Mouse (Mus musculus) lung, embryonic 15.5 days (tissue): ENCODE measurements at regions not wholly inside any gene's neighbourhood (a gene's known extent, or its start where the extent isn't known, plus 50 kb on each side); places are given as distances from the start of the nearest gene placed in this dataset.

Experiments used
- ATAC-seq: fragments of 200-750 bp; cut with Nextera tagmentation; 2 replicates; pipeline ENCODE4 v1.8.0; 2017; ENCODE audit warnings: moderate number of reproducible peaks, borderline replicate concordance; ENCODE audit not compliant: low FRiP score, low TSS enrichment; ENCODE audit errors: extremely low read depth
- H3K27ac ChIP-seq: fragments of 300-500 bp; sonication (generic); 2 replicates; pipeline ENCODE4 v1.5.1; 2015; ENCODE audit warnings: moderate library complexity, mild to moderate bottlenecking, inconsistent platforms
- H3K27me3 ChIP-seq: fragments of 300-500 bp; sonication (generic); 2 replicates; pipeline ENCODE4 v1.6.1; 2015; ENCODE audit warnings: inconsistent platforms
- H3K36me3 ChIP-seq: fragments of 300-500 bp; sonication (generic); 2 replicates; pipeline ENCODE4 v1.6.1; 2015; ENCODE audit warnings: inconsistent platforms
- H3K4me1 ChIP-seq: fragments of 300-500 bp; sonication (generic); 2 replicates; pipeline ENCODE4 v1.6.1; 2015; ENCODE audit warnings: inconsistent platforms
- H3K4me2 ChIP-seq: fragments of 300-500 bp; sonication (generic); 2 replicates; pipeline ENCODE4 v1.6.1; 2015; ENCODE audit warnings: inconsistent platforms, mild to moderate bottlenecking, moderate library complexity
- H3K4me3 ChIP-seq: fragments of 300-500 bp; sonication (generic); 2 replicates; pipeline ENCODE4 v1.5.1; 2015; ENCODE audit warnings: mild to moderate bottlenecking, inconsistent platforms
- H3K9ac ChIP-seq: fragments of 300-500 bp; sonication (generic); 2 replicates; pipeline ENCODE4 v1.6.1; 2015; ENCODE audit warnings: inconsistent platforms
- H3K9me3 ChIP-seq: fragments of 300-500 bp; sonication (generic); 2 replicates; pipeline ENCODE4 v1.6.1; 2016; ENCODE audit warnings: inconsistent platforms
- WGBS: fragments of 180-500 bp; shearing (Covaris S2); methylation state at CpG from one replicate; pipeline ENCODE4 v1.1.7; 2015; 5-methylcytosine and 5-hydroxymethylcytosine counted together

- WGBS = 26% methylated on average over 9 of the region's 9 CpGs
- 0 out of 2 replicates have a peak, but pooled peaks cover 2% of the 10 kb centered on the region for H3K27me3 ChIP-seq
Measured at GRCm38 (mm10) chr6:127359391-127359874, 87.2 kb upstream of the Parp11 start.

DNA sequence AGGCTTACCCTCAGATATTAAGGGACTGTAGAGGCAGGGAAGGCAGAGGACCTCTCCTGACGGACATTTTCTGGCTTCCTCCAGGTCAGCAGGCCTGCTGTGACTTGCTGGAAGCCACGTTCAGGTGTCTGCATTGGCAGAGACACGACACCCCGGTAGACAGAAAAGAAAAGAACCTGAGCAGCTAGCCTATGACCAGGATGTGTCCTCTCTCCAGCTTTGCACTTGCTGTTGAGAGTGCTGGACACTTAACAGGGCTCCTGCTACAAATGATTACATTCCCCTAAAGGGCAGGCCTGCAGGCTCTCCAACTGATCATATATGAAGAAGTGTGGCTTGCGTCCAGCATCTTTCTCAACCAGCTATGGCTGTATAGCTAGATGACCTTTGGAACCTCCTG, 84.5 kb upstream of the Parp11 start:
- Histone ChIP-seq H3K27me3 (0 out of 2 replicates have a peak, but pooled peaks cover 2% of the 10 kb centered on the region), H3K27ac (no peak overlapping the region), H3K9me3 (no peaks in the 10 kb centered on the region), H3K9ac (no peak overlapping the region), H3K4me1 (0 out of 2 replicates have a peak, but pooled peaks cover 6% of the 10 kb centered on the region), H3K4me2 (no peak overlapping the region), H3K36me3 (no peaks in the 10 kb centered on the region), H3K4me3 (no peak overlapping the region)
- WGBS = 84% methylated on average over 5 of the region's 5 CpGs
- ATAC-seq = no peak

More at GRCm38 (mm10) chr6:127359391-127359874, 87.2 kb upstream of the Parp11 start:
- peak overlapping the region; percentile 9; the same call in 1 of the 2 replicates for H3K27ac ChIP-seq
- no peaks in the 10 kb centered on the region for H3K36me3 ChIP-seq
- peak; percentile 69; the same call in 1 of the 2 replicates for ATAC-seq
- no peak overlapping the region for H3K9ac ChIP-seq
- H3K4me3 ChIP-seq = no peak overlapping the region
- H3K9me3 ChIP-seq = no peaks in the 10 kb centered on the region
- H3K4me2 ChIP-seq = no peak overlapping the region
- 0 out of 2 replicates have a peak, but pooled peaks cover 6% of the 10 kb centered on the region for H3K4me1 ChIP-seq

GRCm38 (mm10) chr6:127362966-127363752, 83.5 kb upstream of the Parp11 start:
- ATAC-seq = no peak; the same call in 1 of the 2 replicates
- H3K9ac ChIP-seq = no peak overlapping the region
- no peak overlapping the region for H3K4me3 ChIP-seq
- H3K27ac ChIP-seq = no peak overlapping the region
- H3K27me3 ChIP-seq = 0 out of 2 replicates have a peak, but pooled peaks cover 2% of the 10 kb centered on the region
- H3K36me3 ChIP-seq = no peaks in the 10 kb centered on the region
- WGBS = 19% methylated on average over 6 of the region's 8 CpGs
- 0 out of 2 replicates have a peak, but pooled peaks cover 6% of the 10 kb centered on the region for H3K4me1 ChIP-seq
- H3K9me3 ChIP-seq = no peaks in the 10 kb centered on the region
- no peak overlapping the region for H3K4me2 ChIP-seq

GRCm38 (mm10) chr6:127363871-127364590, 82.6 kb upstream of the Parp11 start:
- H3K4me1 ChIP-seq = 0 out of 2 replicates have a peak, but pooled peaks cover 6% of the 10 kb centered on the region
- H3K9me3 ChIP-seq = no peaks in the 10 kb centered on the region
- no peak for ATAC-seq
- H3K4me2 ChIP-seq = no peak overlapping the region
- 34% methylated on average over 7 of the region's 7 CpGs for WGBS
- H3K9ac ChIP-seq = no peak overlapping the region
- 0 out of 2 replicates have a peak, but pooled peaks cover 2% of the 10 kb centered on the region for H3K27me3 ChIP-seq
- no peak overlapping the region for H3K27ac ChIP-seq
- H3K4me3 ChIP-seq = no peak overlapping the region
- H3K36me3 ChIP-seq = no peaks in the 10 kb centered on the region

GRCm38 (mm10) chr6:127364591-127365187, 82.0 kb upstream of the Parp11 start:
- H3K9me3 ChIP-seq = no peaks in the 10 kb centered on the region
- H3K4me2 ChIP-seq = no peak overlapping the region
- no peak overlapping the region for H3K27ac ChIP-seq
- no peak overlapping the region for H3K4me3 ChIP-seq
- no peaks in the 10 kb centered on the region for H3K36me3 ChIP-seq
- H3K4me1 ChIP-seq = 0 out of 2 replicates have a peak, but pooled peaks cover 6% of the 10 kb centered on the region
- no peak overlapping the region for H3K9ac ChIP-seq
- no peak for ATAC-seq
- 48% methylated on average over 5 of the region's 5 CpGs for whole genome bisulfite sequencing
- 0 out of 2 replicates have a peak, but pooled peaks cover 2% of the 10 kb centered on the region for H3K27me3 ChIP-seq

DNA sequence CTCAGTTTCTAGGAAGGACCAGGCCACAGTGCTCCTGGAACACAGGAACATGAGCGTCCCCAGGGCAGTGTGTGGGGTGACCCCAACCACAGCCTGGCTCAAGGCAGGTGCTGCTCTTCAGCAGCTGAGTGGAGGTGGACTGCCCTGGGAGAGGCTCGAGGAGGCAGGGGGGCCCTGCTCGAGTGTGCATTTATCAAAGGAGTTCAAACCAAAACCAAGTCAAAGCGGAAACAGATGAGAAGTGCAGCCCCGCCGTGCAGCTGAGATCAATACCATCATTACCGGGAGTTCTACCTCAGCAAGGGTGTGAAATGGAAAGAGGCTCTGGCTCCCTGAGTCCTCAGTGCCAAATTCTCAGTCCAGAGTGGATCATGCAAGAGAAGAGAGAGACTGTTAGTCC, 81.4 kb upstream of the Parp11 start:
- 0 out of 2 replicates have a peak, but pooled peaks cover 6% of the 10 kb centered on the region for H3K4me1 ChIP-seq
- 0 out of 2 replicates have a peak, but pooled peaks cover 2% of the 10 kb centered on the region for H3K27me3 ChIP-seq
- H3K4me3 ChIP-seq = no peak overlapping the region
- H3K36me3 ChIP-seq = no peaks in the 10 kb centered on the region
- no peak overlapping the region for H3K4me2 ChIP-seq
- no peak overlapping the region for H3K27ac ChIP-seq
- 38% methylated on average over 7 of the region's 7 CpGs for WGBS
- H3K9me3 ChIP-seq = no peaks in the 10 kb centered on the region
- no peak overlapping the region for H3K9ac ChIP-seq
- no peak for ATAC-seq

GRCm38 (mm10) chr6:127365651-127366050, 81.0 kb upstream of the Parp11 start:
- no peak overlapping the region for H3K4me2 ChIP-seq
- no peak overlapping the region for H3K9ac ChIP-seq
- H3K9me3 ChIP-seq = no peaks in the 10 kb centered on the region
- H3K4me3 ChIP-seq = no peak overlapping the region
- H3K36me3 ChIP-seq = no peaks in the 10 kb centered on the region
- H3K27ac ChIP-seq = no peak overlapping the region
- ATAC-seq = no peak
- H3K4me1 ChIP-seq = 0 out of 2 replicates have a peak, but pooled peaks cover 6% of the 10 kb centered on the region
- H3K27me3 ChIP-seq = no peaks in the 10 kb centered on the region
- 50% methylated on average over 2 of the region's 2 CpGs for WGBS

DNA sequence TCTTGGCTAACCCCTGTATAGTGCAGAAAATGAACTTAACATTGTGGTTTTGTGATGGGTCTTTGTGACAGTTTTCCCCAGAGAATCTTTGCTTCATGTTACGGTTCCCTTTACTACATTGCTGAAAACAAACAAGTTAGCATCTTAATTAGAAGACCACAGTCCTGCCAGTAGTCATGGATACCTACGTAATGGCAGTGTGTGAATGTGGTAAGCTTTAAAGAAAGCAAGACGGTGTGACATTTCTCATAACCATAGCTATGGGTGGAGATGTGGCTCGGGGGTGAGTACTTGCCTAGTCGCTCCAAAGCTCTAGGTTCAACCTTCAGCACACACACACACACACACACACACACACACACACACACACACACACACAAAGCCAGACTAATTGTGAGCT, 73.6 kb upstream of the Parp11 start:
- Histone ChIP-seq H3K4me3 (no peak overlapping the region), H3K27me3 (no peaks in the 10 kb centered on the region), H3K27ac (no peak overlapping the region), H3K9ac (no peak overlapping the region), H3K4me2 (no peak overlapping the region), H3K4me1 (peaks cover 20% of the 10 kb centered on the region; the same call in 1 of the 2 replicates), H3K36me3 (no peaks in the 10 kb centered on the region), H3K9me3 (no peaks in the 10 kb centered on the region)
- no peak for ATAC-seq
- WGBS = 85% methylated on average over 5 of the region's 5 CpGs

DNA sequence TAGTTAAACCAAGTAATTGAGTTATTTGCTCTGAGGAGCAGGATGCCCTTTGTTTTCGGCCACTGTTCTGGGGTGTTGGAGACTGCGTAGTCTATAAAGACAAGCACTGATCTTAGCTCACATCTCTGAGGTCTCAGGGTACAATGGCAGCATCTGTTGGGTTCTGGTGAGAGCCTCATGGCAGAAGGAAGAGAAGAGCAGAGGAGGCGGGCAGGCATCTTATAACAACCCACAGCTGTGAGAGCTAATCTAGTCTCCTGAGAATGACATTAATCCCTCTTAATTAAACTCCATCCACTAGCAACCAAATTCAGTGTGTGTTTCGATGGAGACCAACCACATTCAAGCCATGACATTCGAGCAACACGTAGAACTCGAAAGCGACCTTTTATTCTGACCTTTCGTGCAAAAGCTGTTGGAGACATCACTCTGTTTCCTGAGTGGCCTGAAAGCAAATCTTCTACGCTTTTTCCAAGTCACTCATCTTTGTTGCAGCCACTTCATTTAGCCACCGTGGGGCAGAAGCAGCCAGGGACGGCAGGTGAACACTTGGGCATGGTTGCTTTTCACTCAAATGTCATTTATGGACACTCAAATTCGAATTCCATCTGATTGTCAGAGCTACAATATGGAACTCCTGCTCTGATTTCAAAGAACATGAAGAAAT, 72.7 kb upstream of the Parp11 start:
- H3K27ac ChIP-seq = no peak overlapping the region
- H3K4me2 ChIP-seq = no peak overlapping the region
- peaks cover 20% of the 10 kb centered on the region; the same call in 1 of the 2 replicates for H3K4me1 ChIP-seq
- no peaks in the 10 kb centered on the region for H3K36me3 ChIP-seq
- ATAC-seq = no peak
- H3K4me3 ChIP-seq = no peak overlapping the region
- H3K9ac ChIP-seq = no peak overlapping the region
- H3K9me3 ChIP-seq = no peaks in the 10 kb centered on the region
- 78% methylated on average over 13 of the region's 13 CpGs for WGBS
- H3K27me3 ChIP-seq = no peaks in the 10 kb centered on the region

DNA sequence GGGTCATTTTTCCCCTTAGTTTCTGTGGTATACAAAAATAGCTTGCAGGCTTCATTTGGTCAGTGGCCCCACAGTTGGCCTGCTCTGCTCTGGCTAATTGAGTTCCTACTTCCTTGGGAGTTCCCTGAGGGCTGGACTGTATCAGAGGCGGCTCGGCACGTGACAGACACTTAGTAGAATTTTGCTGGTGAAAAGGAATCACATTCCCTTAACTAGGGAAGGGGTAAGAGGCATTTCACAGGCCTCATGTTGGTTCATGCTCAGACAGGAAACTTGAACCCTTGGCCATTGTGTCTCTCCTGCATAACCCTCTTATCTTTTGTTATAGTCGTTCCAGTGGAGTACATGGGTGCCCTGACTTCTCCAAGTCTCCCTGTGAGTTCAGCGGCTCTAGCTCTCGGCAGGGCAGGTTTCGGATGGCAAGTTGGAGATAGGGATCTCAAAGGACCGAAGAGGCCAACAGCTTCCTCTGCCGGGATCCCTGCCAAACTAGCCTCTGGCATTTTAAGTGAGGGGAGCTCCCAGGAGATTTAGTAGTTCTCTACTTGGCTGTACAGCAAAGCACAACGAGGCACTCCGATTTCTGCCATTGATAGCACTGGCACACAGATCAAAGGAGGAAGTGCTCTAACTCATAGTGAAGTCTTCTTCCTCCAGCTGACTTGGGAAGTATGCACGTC, 72.0 kb upstream of the Parp11 start:
- H3K9me3 ChIP-seq = no peaks in the 10 kb centered on the region
- H3K4me2 ChIP-seq = no peak overlapping the region
- H3K27me3 ChIP-seq = no peaks in the 10 kb centered on the region
- no peak overlapping the region for H3K27ac ChIP-seq
- no peaks in the 10 kb centered on the region for H3K36me3 ChIP-seq
- WGBS = 29% methylated on average over 12 of the region's 12 CpGs
- no peak for ATAC-seq
- H3K4me3 ChIP-seq = no peak overlapping the region
- peaks cover 20% of the 10 kb centered on the region; the same call in 1 of the 2 replicates for H3K4me1 ChIP-seq
- no peak overlapping the region for H3K9ac ChIP-seq

DNA sequence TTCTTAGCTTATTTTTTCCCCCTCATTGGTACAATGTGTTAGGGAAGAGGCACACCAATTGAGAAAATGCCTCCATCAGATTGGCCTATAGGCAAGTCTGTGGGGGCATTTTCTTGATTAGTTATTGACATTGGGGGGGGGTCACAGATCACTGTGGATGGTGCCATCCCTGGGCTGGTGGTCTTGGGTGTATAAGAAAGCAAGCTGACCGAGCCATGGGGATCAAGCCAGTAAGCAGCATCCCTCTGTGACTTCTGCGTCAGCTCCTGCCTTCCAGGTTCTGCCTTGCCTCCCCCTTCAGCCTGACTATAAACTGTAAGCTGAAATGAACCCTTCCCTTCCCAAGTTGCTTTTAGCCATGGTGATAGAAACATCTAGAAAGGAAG, 71.5 kb upstream of the Parp11 start:
- H3K36me3 ChIP-seq = no peaks in the 10 kb centered on the region
- peaks cover 20% of the 10 kb centered on the region; the same call in 1 of the 2 replicates for H3K4me1 ChIP-seq
- H3K9me3 ChIP-seq = no peaks in the 10 kb centered on the region
- no peak overlapping the region for H3K9ac ChIP-seq
- no peak overlapping the region for H3K4me2 ChIP-seq
- WGBS = 78% methylated on average over 2 of the region's 2 CpGs
- H3K4me3 ChIP-seq = no peak overlapping the region
- H3K27ac ChIP-seq = no peak overlapping the region
- no peak for ATAC-seq
- H3K27me3 ChIP-seq = no peaks in the 10 kb centered on the region
